Mouse (Mus musculus): ENCODE measurements around the gene Alpl.

The Alpl gene

GRCm38 (mm10) chr4:137714020-137714624, 82.1 kb downstream of the Alpl start:
- DNase-seq (ENCODE audit: low spot score): peak; percentile 54

- DNase-seq (ENCODE audit: low spot score): no peak
These were observed 83.2 kb downstream of the Alpl start for GRCm38 (mm10) chr4:137712963-137713362.

DNA sequence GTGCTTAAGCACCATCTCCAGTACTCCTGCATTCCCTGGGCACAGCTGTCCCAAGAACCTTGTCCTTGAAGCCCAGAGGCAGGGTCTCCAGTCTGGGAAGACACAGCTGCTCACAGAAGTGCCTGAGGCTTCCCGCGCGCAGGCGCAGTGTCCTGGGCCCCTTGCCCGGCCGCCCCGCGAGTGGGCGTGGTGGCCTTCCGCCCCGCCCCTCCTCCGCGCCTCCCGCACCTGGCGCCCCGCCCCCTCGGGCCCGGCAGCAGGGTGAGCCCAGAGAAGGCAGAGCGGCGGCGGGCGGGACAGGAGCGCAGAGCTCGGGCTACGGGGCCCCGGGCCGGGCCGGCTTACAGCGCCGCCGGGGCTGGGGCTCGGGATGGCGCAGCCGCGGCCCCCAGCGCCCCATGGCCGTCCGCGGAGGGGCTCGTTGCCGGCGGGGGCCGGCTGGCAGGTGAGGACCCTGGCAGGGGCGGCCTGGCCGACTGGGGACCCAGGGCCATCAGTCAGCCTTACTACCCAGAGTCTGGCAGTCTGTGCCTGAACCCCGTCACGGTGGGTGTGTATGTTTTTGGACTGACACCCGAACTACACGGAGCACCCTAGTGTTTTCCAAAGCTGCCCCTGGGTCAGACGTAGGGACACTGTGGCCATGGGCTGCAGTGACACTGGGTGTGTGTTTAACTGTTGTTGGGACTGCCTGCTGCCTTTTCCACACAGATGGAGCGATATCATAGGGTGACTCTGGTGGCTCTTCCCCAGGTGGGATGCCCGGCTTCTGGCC, 88.8 kb downstream of the Alpl start:
- peak; percentile 95 for DNase-seq (ENCODE audit: low spot score)

- DNase-seq (ENCODE audit: low spot score): no peak
These were observed 89.7 kb downstream of the Alpl start for GRCm38 (mm10) chr4:137706510-137706909.

DNA sequence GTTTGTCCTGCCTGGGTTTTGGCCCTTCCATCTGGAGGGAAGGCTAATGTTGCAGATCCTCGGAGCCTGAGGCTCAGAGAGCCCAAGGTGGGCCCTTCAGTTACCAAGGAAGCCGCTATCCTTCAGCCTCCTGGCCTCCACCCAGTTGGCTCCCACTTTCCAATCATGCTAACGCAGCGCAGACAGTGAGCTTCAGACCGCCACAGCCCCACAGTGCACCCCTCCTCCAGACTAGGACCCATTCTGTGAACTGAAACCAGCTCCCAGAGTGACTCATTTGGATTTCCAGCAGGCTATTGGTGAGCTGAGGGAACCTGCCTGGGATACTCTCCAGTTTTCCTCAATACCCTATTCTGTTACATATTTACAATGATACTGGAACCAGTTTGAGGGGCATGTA, 90.8 kb downstream of the Alpl start:
- no peak for DNase-seq (ENCODE audit: low spot score)

DNA sequence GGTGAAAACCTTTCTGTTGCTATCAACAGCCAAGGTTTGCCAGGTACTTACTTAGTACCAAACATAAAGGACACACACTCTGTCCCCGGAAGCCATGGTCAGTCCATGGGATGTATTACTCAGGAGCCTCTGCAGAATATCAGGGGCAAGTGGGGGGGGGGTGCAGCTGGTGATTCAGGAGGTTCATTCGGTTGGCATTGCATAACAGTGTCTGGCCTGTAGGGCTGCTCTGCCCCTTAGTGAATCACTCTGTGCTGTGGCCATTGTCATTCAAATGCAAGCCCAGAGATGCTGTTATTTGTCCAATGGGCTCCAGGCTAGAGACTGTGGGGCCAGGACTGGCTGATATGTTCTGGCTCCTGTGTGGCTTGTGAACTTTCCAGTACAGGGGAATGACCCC, 91.6 kb downstream of the Alpl start:
- DNase-seq (ENCODE audit: low spot score): peak; percentile 42

- DNase-seq (ENCODE audit: low spot score): no peak
These were observed 93.1 kb downstream of the Alpl start for GRCm38 (mm10) chr4:137703077-137703476.

- no peak for DNase-seq (ENCODE audit: low spot score)
These were observed 95.2 kb downstream of the Alpl start for GRCm38 (mm10) chr4:137700960-137701359.

DNA sequence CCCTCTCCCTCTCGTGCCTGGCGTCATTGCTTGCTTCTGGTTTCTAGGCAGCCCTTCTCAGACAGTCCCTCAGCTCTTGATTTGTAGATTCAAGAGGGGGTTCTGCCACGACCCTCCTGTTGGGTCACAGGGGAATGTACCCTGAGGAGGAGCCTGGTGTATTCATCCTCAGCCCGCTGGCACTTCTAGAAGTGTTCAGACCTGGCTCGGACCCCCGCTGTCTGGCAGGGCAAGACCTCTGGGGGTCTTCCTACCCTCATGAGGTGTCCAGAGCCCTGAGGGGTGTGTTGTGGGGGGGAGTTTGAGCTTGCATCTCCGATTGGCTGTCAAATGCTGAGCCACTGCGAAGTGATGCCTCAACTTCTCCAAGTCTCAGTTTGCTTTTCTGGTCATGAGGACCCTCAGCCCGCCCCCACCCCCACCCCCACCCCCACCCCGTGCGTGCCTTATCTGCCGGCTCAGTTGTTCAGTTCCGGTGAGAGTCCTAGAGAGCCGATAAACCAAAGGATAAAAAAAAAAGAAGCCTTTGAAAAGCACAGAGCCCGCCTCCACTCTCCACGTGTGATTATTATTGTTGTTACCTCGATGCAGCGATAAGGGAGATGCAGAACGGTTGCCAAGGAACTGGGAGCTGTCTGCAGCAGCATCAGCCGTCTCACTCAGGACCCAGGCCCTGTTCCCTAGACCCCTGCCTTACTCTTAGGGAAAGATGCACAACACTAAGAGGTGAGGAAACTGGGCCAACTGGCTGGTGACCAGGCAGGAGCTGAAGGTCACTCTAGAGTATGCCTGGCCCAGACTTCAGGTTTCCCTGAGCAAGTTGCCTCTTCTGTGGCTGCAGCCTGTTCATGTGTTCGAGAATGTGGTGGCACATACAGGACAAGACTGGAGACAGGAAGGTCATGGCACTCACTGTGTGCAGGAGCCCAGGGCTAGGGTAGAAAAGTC, 96.6 kb downstream of the Alpl start:
- no peak for DNase-seq (ENCODE audit: low spot score)

GRCm38 (mm10) chr4:137698076-137698985, 97.9 kb downstream of the Alpl start:
- DNase-seq (ENCODE audit: low spot score): no peak

- DNase-seq (ENCODE audit: low spot score): no peak
These were observed 98.9 kb downstream of the Alpl start for GRCm38 (mm10) chr4:137697156-137697885.

DNA sequence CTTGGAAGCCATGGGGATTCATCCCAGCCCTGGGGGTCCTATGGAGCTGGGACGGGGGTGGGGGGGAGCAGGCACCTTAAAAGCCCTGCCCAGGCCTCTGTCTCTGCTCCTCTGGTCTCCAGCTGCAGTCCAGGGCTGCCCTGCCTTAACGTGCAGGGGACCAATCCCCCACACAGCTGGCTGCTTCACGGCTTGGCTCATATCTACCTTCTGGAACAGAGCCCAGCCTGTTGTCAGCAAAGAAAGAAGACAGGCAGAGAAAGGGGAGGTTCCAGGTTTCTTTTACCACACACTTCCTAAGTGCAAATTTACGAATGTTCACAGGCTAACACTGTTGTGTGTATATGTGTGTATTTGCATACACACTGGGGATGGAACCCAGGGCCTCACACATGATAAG, 100.3 kb downstream of the Alpl start:
- DNase-seq (ENCODE audit: low spot score): no peak

DNA sequence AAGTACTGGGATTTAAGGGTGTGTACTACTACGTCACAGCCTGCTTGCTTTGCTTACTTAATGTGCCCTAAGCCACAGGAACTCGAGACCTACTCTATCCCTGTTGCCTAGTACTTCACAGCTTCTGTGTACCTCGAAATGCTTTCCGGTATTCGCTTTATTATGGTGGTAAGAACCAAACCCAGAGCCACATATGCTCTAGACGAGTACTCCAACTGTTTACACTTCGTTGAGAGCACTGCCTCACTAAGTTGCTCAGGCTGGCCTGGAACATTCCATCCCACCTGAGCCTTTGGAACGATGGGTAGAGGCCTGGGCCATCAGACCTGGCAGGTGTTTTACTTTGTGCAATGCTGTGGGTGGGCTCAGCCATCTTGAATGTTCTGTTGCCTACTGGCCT, 100.9 kb downstream of the Alpl start:
- no peak for DNase-seq (ENCODE audit: low spot score)

DNA sequence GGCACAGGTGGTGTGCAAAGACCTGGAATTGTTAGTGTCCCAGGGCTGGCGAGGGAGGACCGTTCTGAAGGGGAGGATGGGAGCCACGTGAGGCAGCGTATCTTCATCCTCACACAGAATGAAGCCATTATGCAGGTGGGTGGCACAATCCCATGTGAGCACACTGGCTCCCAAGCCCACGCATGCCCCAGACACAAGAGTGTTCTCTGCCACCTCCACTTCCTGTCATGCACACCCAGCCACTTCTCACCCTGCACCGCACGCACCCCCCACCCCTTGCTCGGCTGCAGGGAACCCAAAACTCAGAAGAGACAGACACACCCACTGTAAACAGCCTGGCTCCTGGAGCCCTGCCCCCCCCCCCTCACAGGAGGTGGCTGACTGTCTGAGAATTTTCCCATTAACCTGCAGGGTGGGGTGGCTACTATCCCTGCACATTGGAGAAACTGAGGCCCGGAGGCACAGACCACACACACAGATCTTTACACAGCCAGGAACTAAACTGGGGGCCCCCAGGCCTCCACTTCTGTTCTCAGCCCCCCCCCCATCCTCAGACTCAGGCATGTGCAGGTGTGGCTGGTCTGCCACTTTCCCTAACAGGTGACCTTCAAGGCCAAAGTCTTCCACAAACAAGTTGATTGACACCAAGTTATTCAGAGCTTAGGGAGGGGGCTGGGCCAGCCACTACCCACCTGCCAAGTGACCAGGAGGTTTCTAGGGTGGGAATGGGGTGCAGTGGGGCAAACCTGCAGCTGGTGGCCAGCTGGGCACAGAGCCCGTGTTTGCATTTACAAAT, 103.9 kb downstream of the Alpl start:
- no peak for DNase-seq (ENCODE audit: low spot score)

All from embryo, embryonic 10.5 days (tissue).